Mouse (Mus musculus) activated CD4-positive, CD25-positive, alpha-beta regulatory T cell (primary cell): ENCODE data around the gene Serpinb13. TPM values are rescaled to one million over a fixed set of nuclear protein-coding genes. Genes with fewer than 3 reads are reported as not detected.

Experiments used
- polyA plus RNA-seq, 2 experiments: library from polyadenylated mRNA; unstranded; fragments of 100-300 nt; shearing (Covaris generic); gene quantifications; one replicate each; pipeline ENCODE4 v1.2.1; 2017

Gene Serpinb13
- not detected for polyA plus RNA-seq

DNA sequence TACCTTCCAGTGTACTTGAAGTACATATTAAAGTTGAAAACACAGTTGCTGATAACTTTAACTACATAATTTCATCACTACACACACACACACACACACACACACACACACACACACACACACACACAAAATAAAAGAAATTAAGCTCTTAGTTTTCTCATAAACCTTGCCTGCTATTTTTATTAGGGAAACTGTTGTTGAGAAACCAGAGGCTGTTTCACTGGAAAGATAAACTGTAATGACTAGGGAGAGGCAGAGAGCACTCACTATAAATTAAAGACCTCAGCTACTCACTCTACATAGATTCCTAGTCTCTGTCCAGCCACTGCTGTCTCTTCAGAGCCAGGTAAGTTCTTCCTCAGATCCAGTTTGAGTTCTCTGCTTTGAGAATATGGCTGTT lies at the start of gene Serpinb13:
Gene Serpinb13 (plus strand): TSS at position 301 of the 400 bp plus-strand sequence.

DNA sequence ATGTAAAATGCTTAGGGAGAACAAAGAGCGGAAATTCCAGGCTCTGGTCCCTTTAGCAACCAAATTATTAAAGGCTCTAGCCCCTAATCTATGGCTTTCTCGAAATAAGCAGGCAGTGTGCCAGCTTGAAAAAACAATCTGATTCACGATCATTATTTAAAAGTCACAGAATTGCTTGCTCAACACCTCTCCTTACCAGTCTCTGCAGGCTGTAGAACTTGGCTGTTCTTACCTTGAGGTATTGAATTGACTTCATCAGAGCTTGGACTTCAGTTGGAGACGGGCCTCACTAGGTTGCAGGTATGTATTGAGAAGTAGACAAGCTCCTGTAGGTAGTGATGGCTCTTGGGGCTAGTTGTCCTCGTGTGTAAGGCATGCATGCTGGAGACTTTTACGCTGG lies 46.5 kb upstream of the Serpinb13 start, which contains the start of gene Serpinb12:
Gene Serpinb12 (plus strand): TSS at position 185 of the 400 bp plus-strand sequence.

Other genes with a start within 250 kb of the Serpinb13 start
- 10 to 100 TPM; 15.9 to 25.9 TPM for gene Kdsr, start 221.3 kb upstream of the Serpinb13 start, polyA plus RNA-seq
- 100 to 1,000 TPM; 110 to 119 TPM for gene Vps4b, start 184.3 kb upstream of the Serpinb13 start, polyA plus RNA-seq
- gene Serpinb5, start 119.8 kb upstream of the Serpinb13 start, polyA plus RNA-seq = not detected
- under 1 TPM in 1 of 2 experiments, not detected in 1; 0.16 TPM for gene Serpinb12, start 46.5 kb upstream of the Serpinb13 start, polyA plus RNA-seq
- not detected for gene Serpinb3a, start 71.3 kb downstream of the Serpinb13 start, polyA plus RNA-seq
- not detected for gene Serpinb3d, start 102.5 kb downstream of the Serpinb13 start, polyA plus RNA-seq